Mouse (Mus musculus) gastrocnemius, postnatal 10 days (tissue): Measurements from ENCODE around the gene Rel. TPM values are rescaled to one million over a fixed set of nuclear protein-coding genes. Genes with fewer than 3 reads are reported as not detected.

Experiments
- total RNA-seq, 2 experiments: library from RNA; stranded (reverse); gene quantifications; 2 replicates each; pipeline ENCODE4 v1.2.3; 2021

Rel gene
- total RNA-seq, 2 experiments from 2014 or later: 3.1 to 4.7 TPM

Other genes with a start within 250 kb of the Rel start
- under 1 TPM in 1 of 2 experiments, not detected in 1; 0.41 TPM for gene 1700093K21Rik, start 249.8 kb downstream of the Rel start, total RNA-seq
- 1 to 10 TPM; 9.1 to 10.0 TPM for gene 0610010F05Rik, start 137.3 kb downstream of the Rel start, total RNA-seq
- 10 to 100 TPM; 14.1 to 14.4 TPM for gene Pus10, start 105.3 kb downstream of the Rel start, total RNA-seq
- gene Pex13, start 105.0 kb downstream of the Rel start, total RNA-seq: 10 to 100 TPM; 16.9 to 22.0 TPM
- 1 to 10 TPM; 4.3 to 6.2 TPM for gene Papolg, start 124.3 kb upstream of the Rel start, total RNA-seq